Mouse (Mus musculus): ENCODE data around the gene Ugcg. TPM values are rescaled to one million over a fixed set of nuclear protein-coding genes. Genes with fewer than 3 reads are reported as not detected.

Ugcg gene
- total RNA-seq, 4 experiments from 2014 or later, result 72.2 to 86.1 (median 79.3) TPM

GRCm38 (mm10) chr4:59189546-59190237, 635 bp downstream of the Ugcg start:
- peak; percentile 14 to 25 for DNase-seq (ENCODE audit: low spot score in 2 of 2)

GRCm38 (mm10) chr4:59190650-59191424, 1.8 kb downstream of the Ugcg start:
- DNase-seq (ENCODE audit: low spot score in 2 of 2), result no peak

GRCm38 (mm10) chr4:59194731-59195496, 5.9 kb downstream of the Ugcg start:
- no peak for DNase-seq (ENCODE audit: low spot score in 2 of 2)

DNA sequence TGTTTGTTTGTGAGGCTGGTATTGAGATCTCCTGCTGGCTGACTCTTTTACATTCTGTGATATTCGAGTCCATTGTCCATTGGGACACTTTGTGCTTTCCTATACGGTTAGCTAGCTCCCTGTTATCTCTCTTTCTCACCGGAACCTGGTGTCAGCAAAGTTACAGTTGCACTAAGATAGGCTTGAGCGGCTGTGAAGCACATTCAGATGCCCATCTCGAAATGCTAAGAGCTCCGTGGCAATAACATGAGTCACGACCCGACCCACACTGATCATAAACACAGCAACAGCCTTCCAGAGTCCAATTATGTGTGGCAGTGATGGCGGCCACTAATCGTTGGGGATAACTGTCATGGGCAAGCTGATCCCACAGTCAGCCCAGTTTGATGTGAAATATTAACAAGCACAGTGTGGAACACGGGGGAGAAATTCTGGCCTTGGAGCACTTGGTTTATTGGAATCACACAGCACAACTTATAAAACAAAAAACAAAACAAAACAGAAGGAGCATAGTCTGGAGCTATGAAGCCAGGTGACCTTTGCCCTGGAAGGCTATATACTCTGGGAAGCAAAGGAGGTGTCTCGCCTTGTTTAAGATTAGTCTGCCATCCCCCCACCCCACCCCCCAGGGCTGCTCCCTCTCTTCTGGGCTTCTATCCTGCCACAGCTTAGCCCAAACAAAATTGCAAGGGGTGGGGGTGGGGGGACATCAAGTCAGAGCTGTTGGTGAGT, 7.5 kb downstream of the Ugcg start:
- no peak for DNase-seq (ENCODE audit: low spot score in 2 of 2)

- DNase-seq (ENCODE audit: low spot score in 2 of 2), result no peak
Observed at GRCm38 (mm10) chr4:59197078-59197424, 8.0 kb downstream of the Ugcg start.

DNA sequence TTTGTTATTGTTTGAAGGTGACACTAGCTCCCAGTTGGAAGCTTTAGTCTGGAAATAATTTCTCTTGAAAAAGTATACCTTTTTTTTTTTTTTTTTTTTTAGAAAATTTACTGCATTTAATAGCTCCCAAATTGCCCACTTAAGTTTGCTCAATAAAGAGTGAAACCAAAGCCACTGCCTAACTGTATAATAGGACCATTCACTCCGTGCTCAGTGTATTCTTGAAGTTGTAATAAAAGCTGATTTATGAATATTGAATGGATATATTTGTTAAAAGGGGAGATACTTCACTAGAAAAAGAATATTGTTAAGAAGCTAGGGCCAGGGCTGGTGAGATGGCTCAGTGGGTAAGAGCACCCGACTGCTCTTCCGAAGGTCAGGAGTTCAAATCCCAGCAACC, 8.4 kb downstream of the Ugcg start:
- no peak for DNase-seq (ENCODE audit: low spot score in 2 of 2)

GRCm38 (mm10) chr4:59199341-59199740, 10.3 kb downstream of the Ugcg start:
- DNase-seq (ENCODE audit: low spot score in 2 of 2), result peak in 1 of 2 experiments; percentile 24

DNA sequence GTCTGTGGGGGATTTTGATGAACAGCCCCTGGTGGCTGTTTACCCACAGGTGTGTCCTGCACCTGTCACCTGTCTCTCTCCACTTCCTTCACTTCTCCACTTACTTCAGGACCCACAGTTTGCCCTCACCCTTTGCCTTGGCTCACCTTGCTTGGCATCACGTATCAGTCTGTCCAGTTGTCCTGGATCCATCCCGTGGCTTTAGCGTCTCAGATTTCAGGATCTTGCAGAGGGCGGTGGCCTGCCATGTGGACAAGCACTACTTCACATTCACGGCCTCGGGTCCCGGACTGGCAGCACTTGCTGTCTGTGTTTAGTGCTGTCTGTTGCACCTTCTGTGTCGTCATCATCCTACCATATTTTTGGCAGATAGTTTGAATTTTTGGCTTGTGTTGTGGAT, 10.7 kb downstream of the Ugcg start:
- no peak for DNase-seq (ENCODE audit: low spot score in 2 of 2)

- DNase-seq (ENCODE audit: low spot score in 2 of 2), result no peak
Observed at GRCm38 (mm10) chr4:59200636-59201035, 11.6 kb downstream of the Ugcg start.

DNA sequence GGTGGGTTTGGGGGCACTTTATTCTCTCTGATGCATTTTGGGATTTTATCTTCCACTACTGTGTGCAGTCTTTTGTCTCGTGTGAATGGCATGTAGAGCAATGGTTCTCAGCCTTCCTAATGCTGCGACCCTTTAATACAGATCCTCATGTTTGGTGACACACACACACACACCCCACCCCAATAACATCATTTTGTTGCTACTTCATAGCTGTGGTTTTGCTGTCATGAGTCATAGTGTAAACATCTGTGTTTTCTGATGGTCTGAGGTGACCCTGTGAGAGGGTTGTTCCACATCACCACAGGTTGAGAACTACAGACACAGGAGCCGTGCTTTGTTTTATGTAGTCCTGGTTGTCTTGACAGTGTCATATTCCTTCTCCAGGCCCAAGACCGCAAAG, 15.6 kb downstream of the Ugcg start:
- no peak for DNase-seq (ENCODE audit: low spot score in 2 of 2)

- DNase-seq (ENCODE audit: low spot score in 2 of 2), result no peak
Observed at GRCm38 (mm10) chr4:59205758-59206340, 16.8 kb downstream of the Ugcg start.

DNA sequence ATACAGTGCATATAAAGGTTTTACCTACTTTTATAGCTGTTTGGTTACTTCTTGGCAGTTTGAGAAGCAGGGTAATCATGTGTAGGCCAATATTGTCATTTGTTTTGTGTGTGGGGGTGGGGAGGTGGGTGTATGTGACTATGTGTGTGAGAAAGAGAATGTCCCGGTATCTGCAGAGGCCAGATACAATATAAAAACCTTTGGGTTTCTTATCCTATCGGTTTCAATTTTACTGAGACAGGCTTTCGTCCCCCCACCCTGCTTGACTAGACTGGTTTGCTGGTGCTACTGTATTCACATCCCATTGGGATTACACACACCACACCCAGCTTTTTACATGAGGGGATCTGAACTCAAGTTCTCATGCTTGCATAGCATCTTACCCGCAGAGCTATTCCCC, 17.5 kb downstream of the Ugcg start:
- no peak for DNase-seq (ENCODE audit: low spot score in 2 of 2)

DNA sequence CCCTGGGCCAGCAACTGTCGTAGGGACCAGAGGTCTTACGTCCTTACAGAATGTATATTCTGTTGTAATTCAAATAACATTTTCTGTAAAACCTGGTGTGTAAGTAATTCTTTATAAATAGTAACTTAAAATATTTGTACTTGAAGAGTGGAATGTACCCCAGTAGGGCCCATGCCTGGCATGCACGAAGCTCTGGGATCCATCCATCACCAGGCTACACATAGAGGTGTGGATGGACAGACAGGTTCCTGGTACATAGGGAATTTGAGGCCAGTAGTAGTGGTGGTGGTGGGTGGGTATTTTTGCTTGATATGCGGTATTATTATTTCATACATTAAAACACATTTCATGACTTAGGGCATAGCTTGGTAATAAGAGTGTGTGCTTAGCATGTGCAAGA, 19.6 kb downstream of the Ugcg start:
- no peak for DNase-seq (ENCODE audit: low spot score in 2 of 2)

GRCm38 (mm10) chr4:59211181-59211580, 22.1 kb downstream of the Ugcg start:
- no peak for DNase-seq (ENCODE audit: low spot score in 2 of 2)

- DNase-seq (ENCODE audit: low spot score in 2 of 2), result no peak
Observed at GRCm38 (mm10) chr4:59213833-59214232, 24.8 kb downstream of the Ugcg start.

- DNase-seq (ENCODE audit: low spot score in 2 of 2), result no peak
Observed at GRCm38 (mm10) chr4:59214695-59215094, 25.6 kb downstream of the Ugcg start.

DNA sequence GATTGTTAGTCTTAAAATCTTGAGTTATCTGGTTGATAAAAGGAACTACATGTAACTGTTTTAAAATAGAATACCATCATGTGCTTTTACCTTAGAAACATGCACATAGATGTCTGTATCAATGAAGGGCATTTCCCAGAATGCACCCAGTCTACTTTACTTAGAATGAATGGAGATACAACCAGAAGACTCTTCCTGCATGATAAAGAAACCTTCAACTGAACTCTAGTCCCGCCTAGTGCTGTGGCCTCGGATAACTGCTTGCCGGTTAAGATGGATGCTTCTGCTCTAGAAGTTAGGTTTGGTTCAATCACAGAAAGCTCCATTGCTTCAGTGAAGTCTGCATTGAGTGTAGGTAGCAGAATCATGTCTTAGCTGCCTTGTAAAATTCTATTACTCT, 26.5 kb downstream of the Ugcg start:
- no peak for DNase-seq (ENCODE audit: low spot score in 2 of 2)

GRCm38 (mm10) chr4:59217101-59217500, 28.0 kb downstream of the Ugcg start:
- no peak for DNase-seq (ENCODE audit: low spot score in 2 of 2)

GRCm38 (mm10) chr4:59218154-59218553, 29.1 kb downstream of the Ugcg start:
- no peak for DNase-seq (ENCODE audit: low spot score in 2 of 2)

DNA sequence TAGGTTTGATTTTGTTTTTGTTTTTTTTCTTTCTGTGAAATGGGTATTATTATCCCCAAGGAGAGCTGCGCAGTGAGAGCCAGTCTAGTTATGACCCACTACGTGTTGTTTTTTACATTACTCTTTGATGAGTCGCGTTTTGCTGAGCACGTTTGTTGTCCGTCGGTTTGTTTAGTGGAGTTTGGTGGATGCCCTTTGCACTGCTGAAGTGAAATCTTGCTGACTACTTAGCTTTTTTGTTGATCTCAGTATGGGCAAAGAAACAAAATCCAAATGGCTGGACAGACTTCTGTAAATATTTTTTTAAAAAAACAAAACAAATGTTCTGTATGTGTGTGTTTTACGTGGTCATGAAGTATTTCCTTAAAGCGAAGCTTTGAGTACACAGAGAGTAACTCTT, 33.2 kb downstream of the Ugcg start:
- no peak for DNase-seq (ENCODE audit: low spot score in 2 of 2)

GRCm38 (mm10) chr4:59223055-59223615, 34.1 kb downstream of the Ugcg start:
- no peak for DNase-seq (ENCODE audit: low spot score in 2 of 2)

Data from left cerebral cortex, adult 8-10 months (tissue).